In the genomic region with DNA sequence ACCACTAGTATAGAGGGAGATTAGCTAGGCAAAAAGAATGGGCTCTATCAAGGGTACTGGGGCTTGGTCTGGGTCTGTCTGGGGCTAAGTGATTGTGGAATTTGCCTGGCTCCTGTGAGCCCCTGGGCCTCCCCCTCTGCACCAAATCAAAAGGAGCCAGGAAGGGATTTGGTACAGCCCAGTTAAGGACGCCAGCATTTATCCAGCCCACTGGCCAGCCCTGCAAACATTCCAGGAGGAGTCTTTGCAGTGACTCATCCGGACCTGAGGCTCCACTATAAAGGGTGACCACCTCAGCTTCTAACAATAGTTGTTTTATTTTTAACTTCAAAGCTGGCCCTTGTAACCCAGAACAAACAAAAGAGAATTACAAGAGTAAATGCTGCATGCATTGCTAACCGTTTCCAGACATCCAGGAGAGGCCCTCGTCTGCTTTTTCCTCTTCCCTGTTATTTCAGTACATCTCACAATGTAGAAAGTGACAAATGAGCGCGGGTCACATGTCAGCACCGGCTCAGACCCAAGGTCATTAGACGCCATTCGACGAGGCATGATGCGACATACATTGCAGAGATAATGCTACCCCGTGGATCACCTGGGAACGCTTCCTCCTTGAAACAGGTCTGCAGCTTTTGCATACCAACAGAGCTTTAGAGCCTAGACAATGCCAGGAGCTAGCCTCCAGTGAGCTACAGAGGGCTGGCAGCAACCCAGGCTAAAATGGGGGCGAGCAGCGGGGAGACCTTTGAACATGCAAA, we compare ENCODE assay signal across 10 mouse cellular contexts.
DNase-seq lines count a peak whose midpoint lies in the region; ATAC-seq lines count a peak whose summit lies in the region.
"Had no signal": no experiment of that assay in that cellular context is flagged by ENCODE, and none has a peak within 500 bp of the region (broad histone marks: within the 10 kb centered on the region; RNA-seq: fewer than 3 reads in every experiment).

No protein-coding gene starts in this region.

- no peak overlapping the region for H3K27ac ChIP-seq in embryonic facial prominence, embryonic 11.5 days (replicated peaks; ENCODE audit: low read depth, low read length)
- H3K27ac ChIP-seq in hindbrain, embryonic 12.5 days: peak overlapping the region; percentile 18; the same call in 1 of the 2 replicates
- H3K27ac ChIP-seq: midbrain, embryonic 10.5 days had no signal

- no peaks in the 10 kb centered on the region for H3K4me1 ChIP-seq in embryonic facial prominence, embryonic 11.5 days (ENCODE audit: control insufficient read depth, insufficient read depth, low read length)
- no peaks in the 10 kb centered on the region for H3K4me1 ChIP-seq in hindbrain, embryonic 12.5 days

- no peaks in the 10 kb centered on the region for H3K27me3 ChIP-seq in embryonic facial prominence, embryonic 11.5 days (ENCODE audit: control insufficient read depth, insufficient read depth, low read length)
- H3K27me3 ChIP-seq in hindbrain, embryonic 12.5 days: no peaks in the 10 kb centered on the region

- DNase-seq in heart, adult 11 months: peak; percentile 96
- DNase-seq in heart, postnatal 25 days (ENCODE audit: low spot score): no peak
- DNase-seq in NIH3T3 (ENCODE audit: low read depth): peak; percentile 52
- peak; percentile 44 for DNase-seq in embryonic facial prominence, embryonic 11.5 days (ENCODE audit: low spot score)
- no peak for DNase-seq in ovary, postnatal 14 days (ENCODE audit: low spot score)
- no peak for DNase-seq in urinary bladder, postnatal 36 days (ENCODE audit: low spot score in 2 of 2)
- DNase-seq: cerebellum, adult 18-20 months had no signal

- no peak for ATAC-seq in embryonic facial prominence, embryonic 11.5 days (replicated peaks; ENCODE audit: insufficient number of reproducible peaks, low FRiP score, low TSS enrichment, low read depth)
- ATAC-seq in hindbrain, embryonic 12.5 days (ENCODE audit: low FRiP score): no peak
- ATAC-seq in inflammation-experienced regulatory T-cells, adult 6 months: no peak

- H3K4me3 ChIP-seq in embryonic facial prominence, embryonic 11.5 days (ENCODE audit: low read depth, low read length): no peak overlapping the region
- H3K4me3 ChIP-seq in hindbrain, embryonic 12.5 days: no peak overlapping the region
- H3K4me3 ChIP-seq: midbrain, embryonic 10.5 days had no signal

- H3K9ac ChIP-seq in embryonic facial prominence, embryonic 11.5 days (replicated peaks; ENCODE audit: low read length): no peak overlapping the region
- no peak overlapping the region for H3K9ac ChIP-seq in hindbrain, embryonic 12.5 days

- H3K9me3 ChIP-seq in embryonic facial prominence, embryonic 11.5 days (replicated peaks; ENCODE audit: control insufficient read depth, low read length): no peaks in the 10 kb centered on the region
- no peaks in the 10 kb centered on the region for H3K9me3 ChIP-seq in hindbrain, embryonic 12.5 days (replicated peaks)
- H3K9me3 ChIP-seq: midbrain, embryonic 10.5 days had no signal

- H3K4me2 ChIP-seq in embryonic facial prominence, embryonic 11.5 days (ENCODE audit: low read depth, low read length): no peak overlapping the region
- H3K4me2 ChIP-seq in hindbrain, embryonic 12.5 days (replicated peaks): no peak overlapping the region

- intact Hi-C loops in heart, postnatal 25 days (cut with DNase I): loop anchor here (5.0 kb wide), 1 partner anchor 142 kb away; no protein-coding TSS in a partner anchor

- WGBS in embryonic facial prominence, embryonic 11.5 days: 35% methylated on average over 15 of the region's 15 CpGs
- 42% methylated on average over 15 of the region's 15 CpGs for WGBS in hindbrain, embryonic 12.5 days

- no peaks in the 10 kb centered on the region for H3K36me3 ChIP-seq in embryonic facial prominence, embryonic 11.5 days (replicated peaks; ENCODE audit: control insufficient read depth, insufficient read depth, low read depth, low read length)
- no peaks in the 10 kb centered on the region for H3K36me3 ChIP-seq in hindbrain, embryonic 12.5 days
- H3K36me3 ChIP-seq: midbrain, embryonic 10.5 days had no signal

Comparison
In these comparisons a context has a peak if more than half of its experiments do, and no peak if none do; other contexts are left out.
1. DNase-seq: peak in heart, adult 11 months (single experiment), NIH3T3 (single experiment) and embryonic facial prominence, embryonic 11.5 days (single experiment); none in heart, postnatal 25 days (single experiment), ovary, postnatal 14 days (single experiment) and urinary bladder, postnatal 36 days (0 of 2).